Mouse (Mus musculus) heart, adult 9 months (tissue): ENCODE measurements at regions not wholly inside any gene's neighbourhood (a gene's known extent, or its start where the extent isn't known, plus 50 kb on each side); places are given as distances from the start of the nearest gene placed in this dataset.
A peak's percentile ranks its signal among the peaks of the same experiment; 100 is the strongest.

ENCODE experiments used
- DNase-seq, 2 experiments: peaks; one replicate each; pipeline ENCODE4 v3.0.0; 2022; ENCODE audit warnings: low spot score in 2 of 2

DNA sequence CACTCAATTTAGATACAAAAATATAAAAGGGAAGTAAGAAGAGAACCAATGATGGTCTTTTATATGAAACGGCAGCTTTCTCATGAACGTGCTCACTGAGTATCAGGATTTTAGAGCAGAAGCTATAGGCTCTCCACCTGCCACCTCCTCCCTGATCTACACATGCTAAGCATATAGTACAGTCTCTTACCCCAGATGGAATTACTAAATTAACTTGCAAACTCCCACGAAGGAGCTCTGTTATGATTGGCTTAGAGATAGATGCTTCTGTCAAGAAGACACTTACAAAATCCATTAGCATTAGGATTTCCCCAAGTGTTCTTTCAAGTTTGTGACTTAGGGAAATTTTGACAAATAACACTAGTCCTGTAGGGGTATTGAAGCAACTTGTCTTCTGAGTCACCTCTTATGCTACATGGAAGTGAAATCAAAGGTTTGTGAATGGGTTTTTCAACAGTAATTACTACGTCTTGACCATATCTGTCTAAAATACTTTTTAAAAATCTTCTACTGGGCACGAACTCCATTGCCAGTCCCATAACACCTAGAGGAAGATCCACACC, 60.6 kb downstream of the Crygs start:
- no peak for DNase-seq

DNA sequence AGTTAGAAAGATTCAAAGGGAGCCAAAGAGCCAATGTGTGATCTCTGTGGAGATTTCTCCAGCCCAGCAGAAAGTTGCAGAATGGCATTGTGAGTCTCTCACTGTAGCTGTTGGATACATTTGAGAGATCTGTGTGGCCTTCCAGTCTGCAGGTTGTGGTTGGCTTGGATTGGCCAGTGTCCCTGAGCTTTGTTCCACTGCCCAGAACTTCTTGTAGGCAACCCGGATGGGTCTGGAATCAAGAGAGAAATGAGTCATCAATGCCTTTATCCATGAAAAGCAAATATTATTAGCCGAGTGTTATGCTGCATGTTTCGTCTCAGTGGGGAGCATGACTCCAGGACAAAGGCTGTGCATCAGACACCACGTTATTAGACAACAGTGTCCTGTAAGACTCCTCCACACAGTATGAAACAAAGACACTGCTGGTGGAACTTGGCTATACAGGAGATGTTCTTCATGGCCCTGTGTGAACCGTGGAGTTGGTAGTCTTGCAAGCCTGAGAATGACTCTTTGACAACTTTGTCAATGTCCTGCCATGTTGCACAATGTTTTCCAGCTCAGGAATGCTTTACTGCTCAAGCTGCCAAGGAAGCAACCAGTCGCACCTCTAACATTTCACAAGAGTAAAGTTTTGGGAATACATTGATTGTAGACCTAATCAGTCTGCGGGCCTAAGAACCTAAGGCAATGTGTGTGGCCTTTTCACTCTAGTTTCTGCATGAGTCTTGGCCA, 67.1 kb downstream of the Crygs start:
- no peak for DNase-seq

GRCm38 (mm10) chr16:22743461-22743860, 67.9 kb downstream of the Crygs start:
- DNase-seq: no peak

GRCm38 (mm10) chr16:22741496-22741895, 69.9 kb downstream of the Crygs start:
- DNase-seq: no peak

DNA sequence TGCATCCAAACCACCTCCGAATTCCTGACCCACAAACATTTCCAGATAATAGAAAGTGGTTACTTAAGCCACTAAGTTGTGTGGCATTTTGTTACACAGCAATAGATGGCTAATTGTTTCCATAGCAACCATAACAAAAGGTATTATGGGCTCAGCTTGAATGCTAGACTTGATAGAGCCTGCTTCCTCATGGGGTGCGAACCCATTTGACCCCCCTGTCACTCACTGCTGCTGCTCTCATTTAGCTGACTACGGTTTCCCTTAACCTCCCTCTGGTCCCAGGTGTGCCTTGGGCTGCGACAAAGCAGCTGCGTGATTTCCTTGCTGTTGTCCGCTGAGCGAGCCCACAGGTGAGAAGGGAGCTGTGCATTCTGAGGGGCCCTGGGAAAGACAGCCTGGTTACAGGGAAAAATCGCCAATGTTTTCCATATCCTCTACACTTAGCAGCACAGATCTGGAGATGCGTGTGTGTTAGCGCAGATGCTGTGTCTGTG, 76.8 kb downstream of the Crygs start:
- no peak for DNase-seq

DNA sequence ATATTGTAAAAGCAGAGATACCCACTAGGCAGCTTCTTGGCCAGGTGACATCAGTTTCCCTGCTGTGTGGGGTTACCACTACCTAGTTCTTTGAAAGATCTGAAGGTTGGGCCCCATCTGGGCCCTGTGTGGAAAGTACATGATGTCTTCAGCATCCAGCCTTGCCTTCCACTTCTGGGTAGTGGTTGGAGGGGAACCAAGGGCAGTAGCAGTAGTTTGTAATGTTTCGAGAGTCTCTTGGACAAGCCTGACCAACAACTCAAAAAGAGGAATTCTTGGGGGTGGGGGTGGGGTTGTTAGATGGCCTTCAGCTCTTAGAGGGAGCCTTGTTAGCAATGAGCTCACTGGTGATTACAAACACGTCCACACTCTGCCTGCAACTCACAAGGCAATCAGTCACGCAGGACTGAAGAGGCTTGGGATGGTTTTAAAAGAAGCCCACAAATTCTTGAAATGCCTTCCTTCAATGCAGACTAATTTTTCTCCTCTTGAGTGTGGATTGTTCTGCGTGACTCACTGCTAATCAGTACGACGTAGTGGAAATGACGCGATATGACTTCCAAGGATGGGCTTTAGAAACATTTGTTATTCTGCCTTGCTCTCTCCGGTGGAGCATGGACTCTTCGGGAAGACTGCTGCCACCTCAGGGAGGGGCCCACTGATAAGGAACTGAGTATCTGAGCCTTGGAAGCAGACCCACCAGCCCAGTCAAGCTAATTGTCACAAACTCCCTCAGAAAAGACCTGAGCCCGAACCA, 76.9 kb upstream of the Dgkg start:
- no peak for DNase-seq

- no peak for DNase-seq
These were observed 72.1 kb upstream of the Dgkg start for GRCm38 (mm10) chr16:22729096-22729495.

- DNase-seq: peak in 1 of 2 experiments; percentile 22
These were observed 68.2 kb upstream of the Dgkg start for GRCm38 (mm10) chr16:22725261-22725660.

- no peak for DNase-seq
These were observed 66.3 kb upstream of the Dgkg start for GRCm38 (mm10) chr16:22723333-22723732.

DNA sequence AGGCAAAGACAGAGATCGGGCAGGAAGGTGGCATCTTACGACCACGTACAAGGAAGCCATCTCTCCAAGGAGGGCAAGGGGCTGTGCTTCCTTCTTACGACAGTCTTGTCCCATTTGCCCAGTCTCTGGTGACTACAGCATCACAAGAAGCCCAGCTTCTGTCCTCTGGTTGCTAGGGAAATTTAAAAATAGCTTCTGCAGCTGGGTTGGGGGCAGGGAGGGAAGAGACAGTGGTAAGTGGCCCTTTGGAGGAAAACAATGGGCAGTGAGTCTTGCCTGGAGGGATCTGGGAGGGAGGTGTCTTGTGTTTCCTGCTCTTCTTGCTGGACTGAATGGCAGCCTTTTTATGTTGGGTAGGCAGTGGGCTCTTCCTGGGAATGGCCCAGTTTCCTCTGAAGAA, 62.8 kb upstream of the Dgkg start:
- DNase-seq: peak in 1 of 2 experiments; percentile 16

DNA sequence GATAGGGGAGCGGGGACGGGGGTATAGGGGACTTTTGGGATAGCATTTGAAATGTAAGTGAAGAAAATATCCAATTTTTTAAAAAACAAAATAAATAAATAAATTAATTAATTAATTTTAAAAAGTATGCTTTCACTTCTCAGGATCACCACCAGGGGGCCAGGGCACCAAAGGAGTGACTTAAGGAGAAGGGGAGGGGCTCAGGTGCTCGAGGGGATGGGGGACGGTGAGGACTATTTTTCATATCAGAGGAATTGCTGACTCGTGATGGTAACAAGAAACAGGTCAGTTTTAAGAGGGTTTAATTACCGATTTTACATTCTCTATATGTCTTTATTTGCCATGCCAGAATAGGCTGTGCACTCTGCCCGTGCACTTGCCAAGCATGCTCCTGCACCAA, 62.3 kb upstream of the Dgkg start:
- DNase-seq: no peak

- no peak for DNase-seq
These were observed 60.4 kb upstream of the Dgkg start for GRCm38 (mm10) chr16:22717462-22717861.

DNA sequence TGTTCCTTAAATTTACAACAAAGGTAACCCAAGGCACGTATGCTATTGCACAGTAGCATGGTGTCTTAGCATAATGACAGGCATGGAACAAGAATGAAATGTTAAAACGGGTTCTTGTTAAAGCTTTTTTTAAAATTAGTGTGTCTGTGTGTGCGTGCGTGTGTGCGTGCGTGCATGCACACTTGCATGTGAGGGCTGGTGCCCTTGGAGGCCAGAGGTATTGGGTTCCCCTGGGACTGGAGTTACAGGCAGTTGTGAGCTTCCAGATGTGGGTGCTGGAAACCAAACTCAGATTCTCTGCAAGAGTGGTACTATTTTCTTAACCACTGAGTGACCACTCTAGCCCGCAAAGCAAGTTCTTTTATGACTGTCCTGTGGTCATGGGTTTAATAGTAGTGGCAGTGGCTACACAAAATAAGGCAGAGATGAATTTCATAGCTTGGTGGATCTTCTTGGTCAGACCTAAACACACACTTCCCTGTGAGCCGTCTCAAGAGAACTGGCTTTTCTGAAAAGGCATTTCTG, 59.3 kb upstream of the Dgkg start:
- DNase-seq: no peak

DNA sequence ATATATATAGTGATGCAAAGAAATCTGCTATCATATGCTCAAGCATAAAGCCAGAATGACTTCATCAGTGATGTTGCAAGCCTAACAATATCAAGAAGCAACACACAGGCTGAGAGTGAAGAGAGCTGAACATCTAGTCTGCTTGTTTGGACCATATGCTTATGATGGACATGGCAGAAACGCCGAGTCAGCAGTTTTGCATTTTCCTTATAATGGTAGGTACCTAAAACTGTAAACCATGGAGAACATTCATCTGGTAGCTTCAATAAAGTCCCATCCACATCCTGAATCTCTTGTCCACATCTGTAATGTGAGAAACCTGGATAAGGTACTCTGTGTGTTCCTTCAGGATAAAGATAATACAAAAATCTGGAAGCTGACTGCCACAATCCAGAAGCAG, 57.3 kb upstream of the Dgkg start:
- DNase-seq: no peak

DNA sequence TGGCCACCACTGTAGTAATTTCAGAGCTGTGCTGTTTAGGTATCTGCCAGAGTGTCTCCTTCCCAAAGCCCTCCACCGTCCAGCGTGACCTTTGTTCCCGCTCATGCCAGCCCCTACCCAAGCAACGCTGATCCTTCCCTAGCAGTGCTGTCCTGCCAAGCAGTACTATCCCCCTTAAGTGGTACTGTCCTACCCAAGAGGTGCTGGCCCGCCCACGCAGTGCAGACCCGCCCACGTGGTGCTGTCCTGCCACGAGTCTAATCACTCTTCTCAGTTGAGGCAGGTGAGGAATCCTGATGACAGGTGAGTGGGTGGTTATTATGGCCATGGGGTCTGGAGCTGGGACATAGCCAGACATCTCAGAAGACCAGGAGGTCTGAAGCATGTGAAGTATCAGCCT, 51.7 kb upstream of the Dgkg start:
- DNase-seq: no peak
